24 mouse cellular contexts compared by ENCODE assay signal in genomic region chr5:51750456-51750855, GRCm38 (mm10).
DNase-seq lines count a peak whose midpoint lies in the region; ATAC-seq and TF ChIP-seq lines count a peak whose summit lies in the region.
"Had no signal": no experiment of that assay in that cellular context is flagged by ENCODE, and none has a peak within 500 bp of the region (broad histone marks: within the 10 kb centered on the region; RNA-seq: fewer than 3 reads in every experiment).

No protein-coding gene starts in this region.

- no peak for TF ChIP-seq POLR2A in embryonic fibroblast, embryonic 13.5 days (IDR thresholded peaks at IDR 0.05; ENCODE audit: low read depth, low read length)

- no peak overlapping the region for H3K4me2 ChIP-seq in embryonic facial prominence, embryonic 14.5 days (ENCODE audit: low read depth, low read length)
- H3K4me2 ChIP-seq: embryonic facial prominence, embryonic 13.5 days; forebrain, embryonic 12.5 days had no signal

- TF ChIP-seq CTCF in embryonic fibroblast, embryonic 13.5 days (IDR thresholded peaks at IDR 0.05; ENCODE audit: borderline replicate concordance, insufficient read depth, low read length), result no peak

- no peak overlapping the region for H3K27ac ChIP-seq in embryonic facial prominence, embryonic 14.5 days (replicated peaks; ENCODE audit: low read depth, low read length)
- H3K27ac ChIP-seq in embryonic facial prominence, embryonic 10.5 days (replicated peaks), result no peak overlapping the region
- H3K27ac ChIP-seq in embryonic fibroblast, embryonic 13.5 days (ENCODE audit: insufficient read depth, low read length), result peak overlapping the region; percentile 79
- H3K27ac ChIP-seq: embryonic facial prominence, embryonic 13.5 days; forebrain, embryonic 10.5 days; forebrain, embryonic 12.5 days had no signal

- no peak overlapping the region for H3K9ac ChIP-seq in embryonic facial prominence, embryonic 14.5 days (ENCODE audit: low read depth, low read length)
- H3K9ac ChIP-seq: embryonic facial prominence, embryonic 13.5 days; forebrain, embryonic 12.5 days had no signal

- H3K27me3 ChIP-seq in embryonic facial prominence, embryonic 14.5 days (replicated peaks; ENCODE audit: control insufficient read depth, insufficient read depth, low read length), result no peaks in the 10 kb centered on the region
- H3K27me3 ChIP-seq in embryonic facial prominence, embryonic 10.5 days (replicated peaks; ENCODE audit: low read depth, poor library complexity, severe bottlenecking), result no peaks in the 10 kb centered on the region
- H3K27me3 ChIP-seq: CH12.LX; embryonic facial prominence, embryonic 13.5 days; forebrain, embryonic 12.5 days; Patski had no signal

- H3K36me3 ChIP-seq in embryonic facial prominence, embryonic 14.5 days (ENCODE audit: control insufficient read depth, insufficient read depth, low read length), result no peaks in the 10 kb centered on the region
- H3K36me3 ChIP-seq in embryonic facial prominence, embryonic 10.5 days (replicated peaks), result no peaks in the 10 kb centered on the region
- H3K36me3 ChIP-seq: embryonic facial prominence, embryonic 13.5 days; forebrain, embryonic 10.5 days; forebrain, embryonic 12.5 days; G1E had no signal

- DNase-seq in embryonic facial prominence, embryonic 14.5 days (ENCODE audit: low spot score), result peak; percentile 68
- DNase-seq in embryonic facial prominence, embryonic 10.5 days (ENCODE audit: low spot score), result no peak
- DNase-seq in adrenal gland, adult 18-20 months (ENCODE audit: low spot score in 2 of 2), result no peak
- no peak for DNase-seq in cerebellum, adult 9-10 months
- DNase-seq: adrenal gland, adult 2 months; adrenal gland, postnatal 10 days; adrenal gland, postnatal 25 days; cerebellum, adult 11 months; cerebellum, adult 18-20 months; cerebellum, adult 8-10 months; cerebellum, postnatal 10 days; cerebellum, postnatal 25 days had no signal

- H3K4me3 ChIP-seq in embryonic facial prominence, embryonic 14.5 days (ENCODE audit: low read depth, low read length), result no peak overlapping the region
- no peak overlapping the region for H3K4me3 ChIP-seq in embryonic facial prominence, embryonic 10.5 days
- H3K4me3 ChIP-seq in embryonic fibroblast, embryonic 13.5 days (ENCODE audit: insufficient read depth, low read length), result no peak overlapping the region
- H3K4me3 ChIP-seq: embryonic facial prominence, embryonic 13.5 days; erythroblast, embryonic 14.5 days; forebrain, embryonic 10.5 days; forebrain, embryonic 12.5 days had no signal

- no peak for ATAC-seq in embryonic facial prominence, embryonic 14.5 days (ENCODE audit: low read depth)
- ATAC-seq: activated CD4-positive, CD25-positive, alpha-beta regulatory T cell, adult 4 months; CD4-positive, CD25-positive, alpha-beta regulatory T cell, adult 4 months; forebrain, embryonic 14.5 days; forebrain, embryonic 16.5 days; Patski had no signal

- H3K4me1 ChIP-seq in embryonic facial prominence, embryonic 14.5 days (ENCODE audit: control insufficient read depth, insufficient read depth, low read length), result 0 out of 2 replicates have a peak, but pooled peaks cover 3% of the 10 kb centered on the region
- H3K4me1 ChIP-seq in embryonic facial prominence, embryonic 10.5 days, result no peaks in the 10 kb centered on the region
- H3K4me1 ChIP-seq in embryonic fibroblast, embryonic 13.5 days (ENCODE audit: control insufficient read depth, insufficient read depth, low read length), result peaks cover 7% of the 10 kb centered on the region
- H3K4me1 ChIP-seq: forebrain, embryonic 10.5 days; forebrain, embryonic 12.5 days had no signal

- no peaks in the 10 kb centered on the region for H3K9me3 ChIP-seq in embryonic facial prominence, embryonic 14.5 days (ENCODE audit: control insufficient read depth, low read length)
- H3K9me3 ChIP-seq in embryonic facial prominence, embryonic 10.5 days, result no peaks in the 10 kb centered on the region
- H3K9me3 ChIP-seq: embryonic facial prominence, embryonic 13.5 days; forebrain, embryonic 10.5 days; forebrain, embryonic 12.5 days had no signal

- WGBS in embryonic facial prominence, embryonic 14.5 days, result 67% methylated on average over 8 of the region's 8 CpGs
- 93% methylated on average over 8 of the region's 8 CpGs for WGBS in embryonic facial prominence, embryonic 10.5 days
